Mouse (Mus musculus): ENCODE data around the gene Ccdc141. TPM values are rescaled to one million over a fixed set of nuclear protein-coding genes. Genes with fewer than 3 reads are reported as not detected.
A peak's percentile ranks its signal among the peaks of the same experiment; 100 is the strongest.

Ccdc141 gene
- polyA plus RNA-seq, 1 experiment from 2014 or later = 5.5 TPM

- 28% methylated on average over 8 of the region's 8 CpGs for WGBS
- ATAC-seq (ENCODE audit: low FRiP score) = no peak
- peak; percentile 18 for DNase-seq (ENCODE audit: low spot score)
Observed at GRCm38 (mm10) chr2:77059596-77059995, 110.8 kb downstream of the Ccdc141 start.

GRCm38 (mm10) chr2:77056367-77056766, 114.1 kb downstream of the Ccdc141 start:
- Histone ChIP-seq H3K4me2 (replicated peaks; ENCODE audit: low read depth, low read length) (no peak overlapping the region), H3K4me3 (ENCODE audit: low read depth, low read length) (no peak overlapping the region), H3K36me3 (ENCODE audit: control insufficient read depth, insufficient read depth, low read length) (no peaks in the 10 kb centered on the region), H3K27me3 (ENCODE audit: control insufficient read depth, insufficient read depth, low read length) (no peaks in the 10 kb centered on the region), H3K9ac (ENCODE audit: low read depth, low read length) (no peak overlapping the region), H3K9me3 (ENCODE audit: control insufficient read depth, low read length) (no peaks in the 10 kb centered on the region), H3K27ac (ENCODE audit: low read depth, low read length) (no peak overlapping the region), H3K4me1 (replicated peaks; ENCODE audit: control insufficient read depth, insufficient read depth, low read length) (peaks cover 6% of the 10 kb centered on the region; the same call in 1 of the 2 replicates)
- WGBS = 37% methylated on average over 11 of the region's 11 CpGs
- ATAC-seq (ENCODE audit: low FRiP score) = no peak
- no peak for DNase-seq (ENCODE audit: low spot score)

More at GRCm38 (mm10) chr2:77059596-77059995, 110.8 kb downstream of the Ccdc141 start:
- Histone ChIP-seq H3K4me1 (replicated peaks; ENCODE audit: control insufficient read depth, insufficient read depth, low read length) (peaks cover 4% of the 10 kb centered on the region), H3K9ac (ENCODE audit: low read depth, low read length) (0 out of 2 replicates have a peak overlapping the region, but pooled peaks have one; percentile 29), H3K27me3 (ENCODE audit: control insufficient read depth, insufficient read depth, low read length) (no peaks in the 10 kb centered on the region), H3K4me2 (replicated peaks; ENCODE audit: low read depth, low read length) (no peak overlapping the region), H3K4me3 (ENCODE audit: low read depth, low read length) (no peak overlapping the region), H3K9me3 (ENCODE audit: control insufficient read depth, low read length) (no peaks in the 10 kb centered on the region), H3K36me3 (ENCODE audit: control insufficient read depth, insufficient read depth, low read length) (no peaks in the 10 kb centered on the region), H3K27ac (ENCODE audit: low read depth, low read length) (no peak overlapping the region)

GRCm38 (mm10) chr2:77042912-77043311, 127.5 kb downstream of the Ccdc141 start:
- H3K27me3 ChIP-seq (ENCODE audit: control insufficient read depth, insufficient read depth, low read length) = no peaks in the 10 kb centered on the region
- no peak overlapping the region for H3K9ac ChIP-seq (ENCODE audit: low read depth, low read length)
- H3K4me3 ChIP-seq (ENCODE audit: low read depth, low read length) = no peak overlapping the region
- DNase-seq (ENCODE audit: low spot score) (no peak), ATAC-seq (ENCODE audit: low FRiP score) (no peak)
- no peak overlapping the region for H3K4me2 ChIP-seq (replicated peaks; ENCODE audit: low read depth, low read length)
- no peaks in the 10 kb centered on the region for H3K9me3 ChIP-seq (ENCODE audit: control insufficient read depth, low read length)
- no peaks in the 10 kb centered on the region for H3K36me3 ChIP-seq (ENCODE audit: control insufficient read depth, insufficient read depth, low read length)
- 76% methylated on average over 3 of the region's 3 CpGs for WGBS
- no peaks in the 10 kb centered on the region for H3K4me1 ChIP-seq (replicated peaks; ENCODE audit: control insufficient read depth, insufficient read depth, low read length)
- no peak overlapping the region for H3K27ac ChIP-seq (ENCODE audit: low read depth, low read length)

- H3K4me1 ChIP-seq (replicated peaks; ENCODE audit: control insufficient read depth, insufficient read depth, low read length) = no peaks in the 10 kb centered on the region
- no peak overlapping the region for H3K9ac ChIP-seq (ENCODE audit: low read depth, low read length)
- H3K36me3 ChIP-seq (ENCODE audit: control insufficient read depth, insufficient read depth, low read length) = no peaks in the 10 kb centered on the region
- H3K27me3 ChIP-seq (ENCODE audit: control insufficient read depth, insufficient read depth, low read length) = no peaks in the 10 kb centered on the region
- no peak overlapping the region for H3K4me2 ChIP-seq (replicated peaks; ENCODE audit: low read depth, low read length)
- no peak overlapping the region for H3K4me3 ChIP-seq (ENCODE audit: low read depth, low read length)
- no peak overlapping the region for H3K27ac ChIP-seq (ENCODE audit: low read depth, low read length)
- H3K9me3 ChIP-seq (ENCODE audit: control insufficient read depth, low read length) = no peaks in the 10 kb centered on the region
- ATAC-seq (ENCODE audit: low FRiP score) (no peak), DNase-seq (ENCODE audit: low spot score) (no peak)
- WGBS = 85% methylated on average over 3 of the region's 3 CpGs
Observed at GRCm38 (mm10) chr2:77039683-77040082, 130.8 kb downstream of the Ccdc141 start.

- Histone ChIP-seq H3K27me3 (ENCODE audit: control insufficient read depth, insufficient read depth, low read length) (no peaks in the 10 kb centered on the region), H3K9ac (ENCODE audit: low read depth, low read length) (no peak overlapping the region), H3K9me3 (ENCODE audit: control insufficient read depth, low read length) (no peaks in the 10 kb centered on the region), H3K4me1 (replicated peaks; ENCODE audit: control insufficient read depth, insufficient read depth, low read length) (no peaks in the 10 kb centered on the region), H3K4me2 (replicated peaks; ENCODE audit: low read depth, low read length) (no peak overlapping the region), H3K27ac (ENCODE audit: low read depth, low read length) (no peak overlapping the region), H3K4me3 (ENCODE audit: low read depth, low read length) (no peak overlapping the region), H3K36me3 (ENCODE audit: control insufficient read depth, insufficient read depth, low read length) (no peaks in the 10 kb centered on the region)
- DNase-seq (ENCODE audit: low spot score) (no peak), ATAC-seq (ENCODE audit: low FRiP score) (no peak)
- WGBS = 95% methylated on average over 4 of the region's 4 CpGs
Observed at GRCm38 (mm10) chr2:77039281-77039680, 131.2 kb downstream of the Ccdc141 start.

GRCm38 (mm10) chr2:77037211-77037610, 133.2 kb downstream of the Ccdc141 start:
- Histone ChIP-seq H3K9ac (ENCODE audit: low read depth, low read length) (no peak overlapping the region), H3K36me3 (ENCODE audit: control insufficient read depth, insufficient read depth, low read length) (no peaks in the 10 kb centered on the region), H3K4me3 (ENCODE audit: low read depth, low read length) (no peak overlapping the region), H3K27ac (ENCODE audit: low read depth, low read length) (no peak overlapping the region), H3K4me1 (replicated peaks; ENCODE audit: control insufficient read depth, insufficient read depth, low read length) (no peaks in the 10 kb centered on the region), H3K27me3 (ENCODE audit: control insufficient read depth, insufficient read depth, low read length) (no peaks in the 10 kb centered on the region), H3K4me2 (replicated peaks; ENCODE audit: low read depth, low read length) (no peak overlapping the region), H3K9me3 (ENCODE audit: control insufficient read depth, low read length) (no peaks in the 10 kb centered on the region)
- ATAC-seq (ENCODE audit: low FRiP score) (no peak), DNase-seq (ENCODE audit: low spot score) (no peak)
- 91% methylated on average over 10 of the region's 10 CpGs for WGBS

GRCm38 (mm10) chr2:77034112-77034511, 136.3 kb downstream of the Ccdc141 start:
- Histone ChIP-seq H3K9me3 (ENCODE audit: control insufficient read depth, low read length) (no peaks in the 10 kb centered on the region), H3K27ac (ENCODE audit: low read depth, low read length) (no peak overlapping the region), H3K9ac (ENCODE audit: low read depth, low read length) (no peak overlapping the region), H3K27me3 (ENCODE audit: control insufficient read depth, insufficient read depth, low read length) (no peaks in the 10 kb centered on the region), H3K4me3 (ENCODE audit: low read depth, low read length) (no peak overlapping the region), H3K4me1 (replicated peaks; ENCODE audit: control insufficient read depth, insufficient read depth, low read length) (no peaks in the 10 kb centered on the region), H3K36me3 (ENCODE audit: control insufficient read depth, insufficient read depth, low read length) (no peaks in the 10 kb centered on the region), H3K4me2 (replicated peaks; ENCODE audit: low read depth, low read length) (no peak overlapping the region)
- WGBS = 88% methylated on average over 4 of the region's 4 CpGs
- no peak for DNase-seq (ENCODE audit: low spot score)
- ATAC-seq (ENCODE audit: low FRiP score) = no peak

- Histone ChIP-seq H3K27me3 (ENCODE audit: control insufficient read depth, insufficient read depth, low read length) (no peaks in the 10 kb centered on the region), H3K4me1 (replicated peaks; ENCODE audit: control insufficient read depth, insufficient read depth, low read length) (no peaks in the 10 kb centered on the region), H3K9ac (ENCODE audit: low read depth, low read length) (no peak overlapping the region), H3K36me3 (ENCODE audit: control insufficient read depth, insufficient read depth, low read length) (no peaks in the 10 kb centered on the region), H3K4me3 (ENCODE audit: low read depth, low read length) (no peak overlapping the region), H3K9me3 (ENCODE audit: control insufficient read depth, low read length) (no peaks in the 10 kb centered on the region), H3K4me2 (replicated peaks; ENCODE audit: low read depth, low read length) (no peak overlapping the region), H3K27ac (ENCODE audit: low read depth, low read length) (no peak overlapping the region)
- no peak for ATAC-seq (ENCODE audit: low FRiP score)
- DNase-seq (ENCODE audit: low spot score) = no peak
- WGBS = 84% methylated on average over 13 of the region's 13 CpGs
Observed at GRCm38 (mm10) chr2:77033322-77034060, 136.9 kb downstream of the Ccdc141 start.

- H3K4me1 ChIP-seq (replicated peaks; ENCODE audit: control insufficient read depth, insufficient read depth, low read length) = no peaks in the 10 kb centered on the region
- WGBS = 93% methylated on average over 2 of the region's 2 CpGs
- no peak overlapping the region for H3K4me3 ChIP-seq (ENCODE audit: low read depth, low read length)
- ATAC-seq (ENCODE audit: low FRiP score) (no peak), DNase-seq (ENCODE audit: low spot score) (no peak)
- H3K27ac ChIP-seq (ENCODE audit: low read depth, low read length) = no peak overlapping the region
- no peaks in the 10 kb centered on the region for H3K9me3 ChIP-seq (ENCODE audit: control insufficient read depth, low read length)
- no peaks in the 10 kb centered on the region for H3K36me3 ChIP-seq (ENCODE audit: control insufficient read depth, insufficient read depth, low read length)
- no peaks in the 10 kb centered on the region for H3K27me3 ChIP-seq (ENCODE audit: control insufficient read depth, insufficient read depth, low read length)
- no peak overlapping the region for H3K9ac ChIP-seq (ENCODE audit: low read depth, low read length)
- no peak overlapping the region for H3K4me2 ChIP-seq (replicated peaks; ENCODE audit: low read depth, low read length)
Observed at GRCm38 (mm10) chr2:77020649-77021048, 149.8 kb downstream of the Ccdc141 start.

Measured in hindbrain, embryonic 11.5 days (tissue).